Mouse (Mus musculus) bone marrow macrophage, adult 2 months (primary cell): Measurements from ENCODE around the gene P4ha3. TPM values are rescaled to one million over a fixed set of nuclear protein-coding genes. Genes with fewer than 3 reads are reported as not detected.
"Not testable (repeated sequence)": the region's sequence is repeated elsewhere in the genome, so short reads cannot be mapped to it uniquely, and the experiment has no call there.

Experiments
- H3K27ac ChIP-seq: 2 replicates; pipeline ENCODE4 v1.5.1; 2012; ENCODE audit warnings: low read depth, low read length; ENCODE audit not compliant: insufficient read depth
- H3K4me1 ChIP-seq: 2 replicates; pipeline ENCODE4 v1.6.1; 2012; ENCODE audit warnings: low read length; ENCODE audit not compliant: control insufficient read depth, insufficient read depth
- H3K4me3 ChIP-seq: 2 replicates; pipeline ENCODE4 v1.5.1; 2012; ENCODE audit warnings: mild to moderate bottlenecking, low read length, moderate library complexity; ENCODE audit not compliant: insufficient read depth
- CTCF ChIP-seq: IDR thresholded peaks from 2 replicates; pipeline ENCODE4 v1.5.1; 2012; ENCODE audit warnings: low read depth, mild to moderate bottlenecking, low read length, moderate library complexity
- POLR2A ChIP-seq: IDR thresholded peaks from 2 replicates; pipeline ENCODE4 v1.6.1; 2012; ENCODE audit warnings: mild to moderate bottlenecking, low read depth, low read length, borderline replicate concordance
- polyA plus RNA-seq: library from polyadenylated mRNA; stranded (reverse); fragments of >200 nt; gene quantifications from 2 replicates; pipeline ENCODE4 v1.2.4, GENCODE M21; 2012; ENCODE audit not compliant: missing spikeins, insufficient read depth, insufficient read length

P4ha3 gene
- polyA plus RNA-seq, result 0.29 TPM in 1 of 2 replicates, not detected in the other

- TF ChIP-seq CTCF, result no peak
- TF ChIP-seq POLR2A, result no peak
- Histone ChIP-seq H3K4me1 (no peaks in the 10 kb centered on the region), H3K4me3 (peak within 1 kb of the TSS; percentile 27), H3K27ac (no peak within 1 kb of the TSS)
These were observed at the start of gene P4ha3 for GRCm38 (mm10) chr7:100285383-100285782. Gene P4ha3 (plus strand): TSS chr7:100285520.

GRCm38 (mm10) chr7:100238271-100238670, 47.0 kb upstream of the P4ha3 start:
- Histone ChIP-seq H3K4me1 (peaks cover 21% of the 10 kb centered on the region), H3K27ac (no peak overlapping the region), H3K4me3 (no peak overlapping the region)
- TF ChIP-seq CTCF (no peak), POLR2A (no peak)

GRCm38 (mm10) chr7:100240601-100241000, 44.7 kb upstream of the P4ha3 start:
- Histone ChIP-seq H3K4me1 (peaks cover 15% of the 10 kb centered on the region), H3K4me3 (no peak overlapping the region), H3K27ac (no peak overlapping the region)
- no peak for TF ChIP-seq CTCF
- TF ChIP-seq POLR2A, result no peak

GRCm38 (mm10) chr7:100243007-100243406, 42.3 kb upstream of the P4ha3 start:
- no peak overlapping the region for H3K4me3 ChIP-seq
- no peak overlapping the region for H3K27ac ChIP-seq

GRCm38 (mm10) chr7:100244225-100244624, 41.1 kb upstream of the P4ha3 start:
- no peak for TF ChIP-seq POLR2A
- no peak overlapping the region for H3K27ac ChIP-seq
- H3K4me3 ChIP-seq, result no peak overlapping the region
- H3K4me1 ChIP-seq, result peaks cover 13% of the 10 kb centered on the region

More at GRCm38 (mm10) chr7:100243007-100243406, 42.3 kb upstream of the P4ha3 start:
- TF ChIP-seq CTCF (no peak), POLR2A (no peak)
- peaks cover 13% of the 10 kb centered on the region for H3K4me1 ChIP-seq

- Histone ChIP-seq H3K4me3 (no peak overlapping the region), H3K4me1 (peaks cover 13% of the 10 kb centered on the region), H3K27ac (no peak overlapping the region)
- TF ChIP-seq POLR2A (no peak), CTCF (no peak)
These were observed 40.1 kb upstream of the P4ha3 start for GRCm38 (mm10) chr7:100245176-100245575.

GRCm38 (mm10) chr7:100250667-100251066, 34.7 kb upstream of the P4ha3 start:
- Histone ChIP-seq H3K4me3 (no peak overlapping the region), H3K27ac (no peak overlapping the region), H3K4me1 (peaks cover 7% of the 10 kb centered on the region)
- no peak for TF ChIP-seq POLR2A
- TF ChIP-seq CTCF, result no peak

GRCm38 (mm10) chr7:100262350-100262749, 23.0 kb upstream of the P4ha3 start:
- Histone ChIP-seq H3K4me3 (no peak overlapping the region), H3K4me1 (no peaks in the 10 kb centered on the region), H3K27ac (no peak overlapping the region)
- TF ChIP-seq POLR2A, result no peak
- TF ChIP-seq CTCF, result no peak

- H3K27ac ChIP-seq, H3K4me1 ChIP-seq, H3K4me3 ChIP-seq: not testable (repeated sequence)
These were observed 20.4 kb upstream of the P4ha3 start for GRCm38 (mm10) chr7:100264934-100265333.

GRCm38 (mm10) chr7:100272369-100272768, 13.0 kb upstream of the P4ha3 start:
- no peak overlapping the region for H3K27ac ChIP-seq
- H3K4me1 ChIP-seq, result peaks cover 8% of the 10 kb centered on the region
- no peak overlapping the region for H3K4me3 ChIP-seq
- TF ChIP-seq POLR2A (no peak), CTCF (no peak)

- H3K4me1 ChIP-seq, result 0 out of 2 replicates have a peak, but pooled peaks cover under 1% of the 10 kb centered on the region
- no peak overlapping the region for H3K4me3 ChIP-seq
- H3K27ac ChIP-seq, result no peak overlapping the region
- TF ChIP-seq CTCF, result no peak
- no peak for TF ChIP-seq POLR2A
These were observed 10.8 kb upstream of the P4ha3 start for GRCm38 (mm10) chr7:100274507-100274906.
